In genomic region chr14:103919380-103919779, GRCm38 (mm10) we compare ENCODE assay signal across 25 mouse cellular contexts.
DNase-seq lines count a peak whose midpoint lies in the region; ATAC-seq and TF ChIP-seq lines count a peak whose summit lies in the region.
"Had no signal": no experiment of that assay in that cellular context is flagged by ENCODE, and none has a peak within 500 bp of the region (broad histone marks: within the 10 kb centered on the region; RNA-seq: fewer than 3 reads in every experiment).

No protein-coding gene starts in this region.

- intact Hi-C loops in heart, postnatal 25 days (cut with DNase I) = no loop called here

- no peaks in the 10 kb centered on the region for H3K36me3 ChIP-seq in heart, embryonic 11.5 days (ENCODE audit: control insufficient read depth, insufficient read depth, low read length)
- H3K36me3 ChIP-seq in heart, embryonic 16.5 days (ENCODE audit: control insufficient read depth, insufficient read depth) = no peaks in the 10 kb centered on the region
- H3K36me3 ChIP-seq: embryonic facial prominence, embryonic 15.5 days; forebrain, embryonic 10.5 days; G1E; hindbrain, embryonic 12.5 days had no signal

- no peaks in the 10 kb centered on the region; the same call in 1 of the 2 replicates for H3K4me1 ChIP-seq in heart, embryonic 11.5 days (ENCODE audit: control insufficient read depth, insufficient read depth, low read length)
- peaks cover 6% of the 10 kb centered on the region for H3K4me1 ChIP-seq in heart, embryonic 16.5 days (ENCODE audit: control insufficient read depth, insufficient read depth, low read length)
- peaks cover 19% of the 10 kb centered on the region for H3K4me1 ChIP-seq in bone marrow macrophage, adult 2 months (ENCODE audit: control insufficient read depth, insufficient read depth, low read length)
- H3K4me1 ChIP-seq: embryonic facial prominence, embryonic 15.5 days; hindbrain, embryonic 12.5 days had no signal

- 0 out of 2 replicates have a peak, but pooled peaks have one; percentile 26 for ATAC-seq in heart, embryonic 11.5 days (replicated peaks; ENCODE audit: insufficient number of reproducible peaks, low FRiP score, low TSS enrichment)
- no peak for ATAC-seq in heart, embryonic 16.5 days (replicated peaks; ENCODE audit: extremely low read depth, insufficient read depth, low FRiP score)
- ATAC-seq: CD4-positive, CD25-positive, alpha-beta regulatory T cell, adult 4 months; forebrain, embryonic 14.5 days; hindbrain, embryonic 16.5 days; inflammation-experienced regulatory T-cells, adult 6 months had no signal

- no peak overlapping the region for H3K4me3 ChIP-seq in heart, embryonic 11.5 days (ENCODE audit: low read depth, low read length)
- H3K4me3 ChIP-seq in heart, embryonic 16.5 days (ENCODE audit: low read length) = no peak overlapping the region
- H3K4me3 ChIP-seq in bone marrow macrophage, adult 2 months (ENCODE audit: insufficient read depth, low read length) = no peak overlapping the region
- H3K4me3 ChIP-seq: embryonic facial prominence, embryonic 15.5 days; erythroblast, embryonic 14.5 days; forebrain, embryonic 10.5 days; gastrocnemius, adult 2 months; hindbrain, embryonic 12.5 days had no signal

- no peak for TF ChIP-seq POLR2A in bone marrow macrophage, adult 2 months (IDR thresholded peaks at IDR 0.05; ENCODE audit: borderline replicate concordance, low read depth, low read length)

- no peak overlapping the region for H3K9ac ChIP-seq in heart, embryonic 11.5 days (ENCODE audit: low read depth, low read length)
- H3K9ac ChIP-seq in heart, embryonic 16.5 days (ENCODE audit: low read length) = no peak overlapping the region
- H3K9ac ChIP-seq: embryonic facial prominence, embryonic 15.5 days; hindbrain, embryonic 12.5 days had no signal

- peak; percentile 12 to 37 for DNase-seq in adrenal gland, adult (ENCODE audit: inconsistent age in 2 of 2, low spot score in 1 of 2)
- no peak for DNase-seq in adrenal gland, postnatal 10 days
- DNase-seq in heart, postnatal 4 days = no peak
- no peak for DNase-seq in heart, postnatal 25 days (ENCODE audit: low spot score)
- DNase-seq in layer of hippocampus, adult 9-10 months (ENCODE audit: low spot score) = no peak
- DNase-seq: adrenal gland, postnatal 14 days; B cell, adult 2 months; cerebellum, adult 18-20 months; cerebellum, adult 9-11 months; cerebellum, postnatal 36 days; gastrocnemius, adult 2 months; gastrocnemius, postnatal 25 days; kidney, adult 18-20 months had no signal

- 44% methylated on average over 4 of the region's 4 CpGs for WGBS in heart, embryonic 11.5 days (ENCODE audit: insufficient replicate concordance)
- WGBS in heart, embryonic 16.5 days = 66% methylated on average over 4 of the region's 4 CpGs

- no peak overlapping the region for H3K27ac ChIP-seq in heart, embryonic 11.5 days (ENCODE audit: low read depth, low read length)
- peak overlapping the region; percentile 23; the same call in 1 of the 2 replicates for H3K27ac ChIP-seq in heart, embryonic 16.5 days (ENCODE audit: low read length)
- peak overlapping the region; percentile 90 for H3K27ac ChIP-seq in bone marrow macrophage, adult 2 months (ENCODE audit: insufficient read depth, low read depth, low read length)
- H3K27ac ChIP-seq: embryonic facial prominence, embryonic 15.5 days; forebrain, embryonic 10.5 days; gastrocnemius, adult 2 months; hindbrain, embryonic 12.5 days had no signal

- H3K9me3 ChIP-seq in heart, embryonic 11.5 days (replicated peaks; ENCODE audit: control insufficient read depth, low read length) = no peaks in the 10 kb centered on the region
- H3K9me3 ChIP-seq in heart, embryonic 16.5 days (replicated peaks; ENCODE audit: control insufficient read depth, low read length) = no peaks in the 10 kb centered on the region
- H3K9me3 ChIP-seq: embryonic facial prominence, embryonic 15.5 days; forebrain, embryonic 10.5 days; hindbrain, embryonic 12.5 days had no signal

- no peak for TF ChIP-seq CTCF in bone marrow macrophage, adult 2 months (IDR thresholded peaks at IDR 0.05; ENCODE audit: low read depth, low read length)

- no peaks in the 10 kb centered on the region for H3K27me3 ChIP-seq in heart, embryonic 11.5 days (ENCODE audit: control insufficient read depth, insufficient read depth, low read length)
- H3K27me3 ChIP-seq in heart, embryonic 16.5 days (ENCODE audit: control insufficient read depth, insufficient read depth, low read length) = no peaks in the 10 kb centered on the region
- H3K27me3 ChIP-seq: embryonic facial prominence, embryonic 15.5 days; hindbrain, embryonic 12.5 days had no signal

- H3K4me2 ChIP-seq in heart, embryonic 11.5 days = no peak overlapping the region
- no peak overlapping the region for H3K4me2 ChIP-seq in heart, embryonic 16.5 days (ENCODE audit: low read depth, low read length)
- H3K4me2 ChIP-seq: embryonic facial prominence, embryonic 15.5 days; hindbrain, embryonic 12.5 days had no signal

Comparison
In these comparisons a context has a peak if more than half of its experiments do, and no peak if none do; other contexts are left out.
1. DNase-seq: peak in adrenal gland, adult (2 of 2); none in adrenal gland, postnatal 10 days (single experiment), heart, postnatal 4 days (single experiment), heart, postnatal 25 days (single experiment) and layer of hippocampus, adult 9-10 months (single experiment).